Mouse (Mus musculus): Measurements from ENCODE around the gene Stx17. TPM values are rescaled to one million over a fixed set of nuclear protein-coding genes. Genes with fewer than 3 reads are reported as not detected.

Stx17 gene
- total and polyA plus RNA-seq, 3 experiments = 7.2 to 10.0 (median 8.0) TPM

- in situ Hi-C loops (cut with MboI; ENCODE audit: low pct_ligation_motif_present, low pct_unique_long_range_greater_than_20kb, low sequenced_read_pairs) = no loop called here
- Histone ChIP-seq H3K36me3 (replicated peaks in 1 of 2; ENCODE audit: control insufficient read depth in 1 of 2, insufficient read depth in 1 of 2, low read length in 1 of 2) (peaks cover 0 to 22% of the 10 kb centered on the region in 2 experiments), H3K27me3 (replicated peaks) (no peaks in the 10 kb centered on the region), H3K9me3 (replicated peaks; ENCODE audit: low read length) (no peaks in the 10 kb centered on the region), H3K4me2 (ENCODE audit: insufficient read depth, low read depth, poor library complexity, severe bottlenecking) (no peak overlapping the region), H3K4me1 (ENCODE audit: control insufficient read depth in 1 of 2, insufficient read depth in 2 of 2) (no peaks in the 10 kb centered on the region), H3K79me2 (replicated peaks; ENCODE audit: control insufficient read depth, extremely low read depth, insufficient read depth, poor library complexity, severe bottlenecking) (no peaks in the 10 kb centered on the region), H3K27ac (ENCODE audit: insufficient read depth, low read depth) (no peak overlapping the region), H3K9ac (ENCODE audit: insufficient read depth, low read depth) (no peak overlapping the region), H3K4me3 (replicated peaks in 1 of 3; ENCODE audit: low read depth in 2 of 3, low read length in 2 of 3, poor library complexity in 1 of 3) (no peak overlapping the region)
- dilution Hi-C loops (cut with MboI; ENCODE audit: extremely low pct_ligation_motif_present, extremely low pct_unique_long_range_greater_than_20kb, low sequenced_read_pairs) = no loop called here
- DNase-seq (ENCODE audit: extremely low read depth) = no peak
- no peak for TF ChIP-seq NELFE (IDR thresholded peaks at IDR 0.05; ENCODE audit: low read depth, low read length)
- no peak for TF ChIP-seq TCF12 (IDR thresholded peaks at IDR 0.05; ENCODE audit: low read depth, low read length)
- no peak for TF ChIP-seq MAFK (IDR thresholded peaks at IDR 0.05; ENCODE audit: insufficient replicate concordance, low read length)
- no peak for TF ChIP-seq UBTF (IDR thresholded peaks at IDR 0.05; ENCODE audit: low read depth, low read length)
Observed at GRCm38 (mm10) chr4:48181366-48181765, 56.7 kb downstream of the Stx17 start.

- in situ Hi-C loops (cut with MboI; ENCODE audit: low pct_ligation_motif_present, low pct_unique_long_range_greater_than_20kb, low sequenced_read_pairs) (no loop called here), dilution Hi-C loops (cut with MboI; ENCODE audit: extremely low pct_ligation_motif_present, extremely low pct_unique_long_range_greater_than_20kb, low sequenced_read_pairs) (no loop called here)
- Histone ChIP-seq H3K36me3 (replicated peaks in 1 of 2; ENCODE audit: control insufficient read depth in 1 of 2, insufficient read depth in 1 of 2, low read length in 1 of 2) (peaks cover 0 to 22% of the 10 kb centered on the region in 2 experiments), H3K4me2 (ENCODE audit: insufficient read depth, low read depth, poor library complexity, severe bottlenecking) (no peak overlapping the region), H3K9ac (ENCODE audit: insufficient read depth, low read depth) (no peak overlapping the region), H3K4me3 (replicated peaks in 1 of 3; ENCODE audit: low read depth in 2 of 3, low read length in 2 of 3, poor library complexity in 1 of 3) (no peak overlapping the region), H3K27ac (ENCODE audit: insufficient read depth, low read depth) (no peak overlapping the region), H3K79me2 (replicated peaks; ENCODE audit: control insufficient read depth, extremely low read depth, insufficient read depth, poor library complexity, severe bottlenecking) (no peaks in the 10 kb centered on the region), H3K4me1 (ENCODE audit: control insufficient read depth in 1 of 2, insufficient read depth in 2 of 2) (no peaks in the 10 kb centered on the region), H3K9me3 (replicated peaks; ENCODE audit: low read length) (no peaks in the 10 kb centered on the region), H3K27me3 (replicated peaks) (no peaks in the 10 kb centered on the region)
- no peak for DNase-seq (ENCODE audit: extremely low read depth)
- TF ChIP-seq MAFK (IDR thresholded peaks at IDR 0.05; ENCODE audit: insufficient replicate concordance, low read length) = no peak
- no peak for TF ChIP-seq MXI1 (IDR thresholded peaks at IDR 0.05; ENCODE audit: low read depth, low read length)
- TF ChIP-seq MAX (IDR thresholded peaks at IDR 0.05; ENCODE audit: low read length) = no peak
- no peak for TF ChIP-seq POLR2AphosphoS2 (IDR thresholded peaks at IDR 0.05; ENCODE audit: low read depth, low read length)
- no peak for TF ChIP-seq ETS1 (conservative IDR thresholded peaks at IDR 0.05; ENCODE audit: low read depth, low read length)
- TF ChIP-seq IRF4 (IDR thresholded peaks at IDR 0.05; ENCODE audit: low read depth, low read length) = no peak
- no peak for TF ChIP-seq NRF1 (IDR thresholded peaks at IDR 0.05; ENCODE audit: low read depth, low read length)
- TF ChIP-seq ELF1 (IDR thresholded peaks at IDR 0.05; ENCODE audit: low read depth, low read length) = no peak
- TF ChIP-seq MEF2A (IDR thresholded peaks at IDR 0.05; ENCODE audit: borderline replicate concordance, low read depth, low read length) = no peak
- TF ChIP-seq MYC (IDR thresholded peaks at IDR 0.05; ENCODE audit: low read depth, low read length) = no peak
- no peak for TF ChIP-seq NELFE (IDR thresholded peaks at IDR 0.05; ENCODE audit: low read depth, low read length)
- no peak for TF ChIP-seq GABPA (IDR thresholded peaks at IDR 0.05; ENCODE audit: insufficient replicate concordance, low read depth, low read length)
- no peak for TF ChIP-seq CHD2 (IDR thresholded peaks at IDR 0.05; ENCODE audit: low read length)
- TF ChIP-seq TBP (conservative IDR thresholded peaks at IDR 0.05; ENCODE audit: low read depth, low read length) = no peak
- TF ChIP-seq BHLHE40 (IDR thresholded peaks at IDR 0.05; ENCODE audit: low read depth, low read length) = no peak
Observed at GRCm38 (mm10) chr4:48182115-48182806, 57.5 kb downstream of the Stx17 start.

Measured in CH12.LX (cell line).